Mouse (Mus musculus): ENCODE measurements around the gene Tiam1. TPM values are rescaled to one million over a fixed set of nuclear protein-coding genes. Genes with fewer than 3 reads are reported as not detected.

The Tiam1 gene
- total RNA-seq, 2 experiments from 2014 or later: 68.6 to 76.1 TPM

DNA sequence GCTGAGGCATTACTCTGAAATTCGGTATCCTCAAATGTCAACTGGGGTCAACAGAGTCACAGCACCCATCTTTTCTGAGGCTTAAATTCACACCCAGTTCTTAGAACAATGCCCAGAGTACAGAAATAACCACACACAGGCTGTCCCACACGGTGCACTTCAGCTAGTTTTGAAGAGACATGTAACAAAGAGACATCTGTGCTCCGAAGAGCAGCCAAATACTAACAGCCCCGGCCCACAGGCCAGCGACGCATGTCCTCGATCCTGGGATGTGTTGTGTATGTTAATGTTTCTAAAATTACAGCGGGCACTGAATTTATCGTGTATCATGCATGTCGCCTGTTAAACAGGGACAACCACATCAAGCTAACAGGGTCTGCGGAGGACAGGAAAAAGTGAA, 73.5 kb downstream of the Tiam1 start:
- ATAC-seq (replicated peaks; ENCODE audit: poor library complexity, severe bottlenecking): no peak

DNA sequence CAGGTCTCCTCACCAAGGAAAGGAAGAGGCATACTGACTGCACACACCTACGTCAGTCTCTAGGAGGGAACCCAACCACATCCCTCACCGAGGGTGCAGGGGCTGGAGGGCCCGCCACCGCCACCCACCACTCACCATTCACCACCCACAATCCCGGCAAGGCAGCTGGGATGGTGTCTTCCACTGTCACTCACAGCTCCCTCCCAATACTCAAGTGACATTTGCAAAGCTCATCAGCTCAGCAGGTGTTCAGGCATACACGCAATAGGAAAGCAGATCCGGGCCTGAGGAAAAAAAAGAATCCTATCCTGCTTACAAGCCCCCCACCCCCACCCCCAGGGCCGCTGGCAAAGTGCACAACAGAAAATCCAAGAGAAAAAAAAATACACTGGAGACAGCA, 74.4 kb downstream of the Tiam1 start:
- no peak for ATAC-seq (replicated peaks; ENCODE audit: poor library complexity, severe bottlenecking)

DNA sequence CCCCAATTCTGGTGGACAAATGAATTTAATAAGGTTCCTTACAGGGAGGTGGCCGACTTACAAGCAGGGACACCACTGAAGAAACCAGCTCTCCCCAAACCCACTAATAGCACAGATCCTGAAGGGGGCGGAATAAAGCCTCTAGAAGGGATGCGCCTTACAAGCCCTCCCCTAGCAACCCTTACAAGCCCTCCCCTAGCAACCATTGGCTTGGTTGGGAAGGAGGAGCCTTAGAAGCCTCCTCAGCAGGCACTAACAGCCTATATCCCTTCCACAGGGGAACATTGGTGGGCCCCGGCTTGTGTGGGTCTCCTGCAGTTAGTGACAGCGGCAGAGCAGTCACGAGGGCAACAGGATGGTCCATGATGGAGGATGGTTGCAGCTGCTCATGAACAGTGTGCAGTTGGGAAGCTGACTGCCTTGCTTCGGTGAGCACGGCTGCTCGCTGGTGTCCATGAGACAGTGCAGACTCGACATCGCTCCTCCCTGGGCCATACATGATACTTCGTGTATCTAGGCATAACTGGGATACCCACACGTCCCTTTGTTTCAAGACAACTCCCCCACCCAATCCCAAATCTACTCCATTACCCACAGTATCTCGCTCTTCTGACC, 90.6 kb downstream of the Tiam1 start:
- peak; percentile 13; the same call in 1 of the 2 replicates for ATAC-seq (replicated peaks; ENCODE audit: poor library complexity, severe bottlenecking)

DNA sequence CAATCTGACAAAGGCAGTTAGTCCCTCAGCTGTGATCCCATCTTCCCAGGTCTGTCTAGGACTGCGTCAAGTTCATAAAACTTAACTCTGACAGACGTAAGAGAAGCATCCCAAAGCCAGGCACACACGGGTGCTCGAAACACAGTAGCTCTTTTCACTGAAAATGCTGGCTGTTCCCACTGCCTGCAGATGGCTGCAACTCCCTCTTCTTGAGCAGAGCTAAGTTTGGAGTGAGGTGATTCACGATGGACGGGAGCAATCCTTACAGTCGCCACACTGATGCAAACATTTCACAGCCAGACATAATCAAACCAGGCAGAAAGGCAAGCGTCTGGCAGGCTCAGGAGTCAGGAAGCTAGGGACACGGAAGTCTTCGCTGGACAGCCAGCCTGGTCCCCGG, 91.2 kb downstream of the Tiam1 start:
- ATAC-seq (replicated peaks; ENCODE audit: poor library complexity, severe bottlenecking): no peak

DNA sequence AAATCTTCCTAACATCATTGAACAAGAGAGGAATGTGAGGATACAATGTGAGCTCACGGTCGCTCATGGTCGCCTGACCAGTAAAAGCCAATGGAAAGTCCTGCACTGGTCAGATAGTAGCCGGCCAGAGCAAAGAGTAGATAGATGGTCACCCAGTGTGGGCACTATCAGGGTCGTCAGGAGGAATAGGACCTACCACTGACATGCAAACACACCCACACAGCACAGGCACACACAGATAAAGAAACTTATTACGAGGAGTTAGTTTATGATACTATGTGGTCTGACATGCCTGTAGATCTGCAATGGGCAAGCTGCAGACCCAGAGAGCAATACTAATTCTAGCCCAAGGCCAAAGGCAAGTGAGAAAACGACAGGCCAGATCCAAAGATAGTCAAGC, 92.5 kb downstream of the Tiam1 start:
- ATAC-seq (replicated peaks; ENCODE audit: poor library complexity, severe bottlenecking): no peak

DNA sequence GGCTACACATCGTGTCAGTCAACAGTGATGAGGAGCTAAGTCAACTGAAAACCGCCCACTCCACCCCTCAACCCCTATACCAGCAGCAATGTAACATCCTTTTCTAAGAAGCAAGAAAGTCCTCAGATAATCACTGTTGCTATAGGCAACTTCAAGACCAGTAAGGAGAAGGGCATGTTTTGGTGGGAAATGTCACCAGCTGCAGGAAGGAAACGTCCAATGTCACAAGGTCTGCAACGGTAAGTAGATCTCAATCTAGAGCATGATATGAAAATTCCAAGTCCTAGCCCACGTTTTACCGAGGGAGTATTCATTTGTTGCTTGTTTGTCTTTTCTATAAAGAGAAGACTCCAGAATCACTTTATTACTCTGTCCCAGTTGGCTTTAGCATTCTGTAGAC, 95.7 kb downstream of the Tiam1 start:
- no peak for ATAC-seq (replicated peaks; ENCODE audit: poor library complexity, severe bottlenecking)

DNA sequence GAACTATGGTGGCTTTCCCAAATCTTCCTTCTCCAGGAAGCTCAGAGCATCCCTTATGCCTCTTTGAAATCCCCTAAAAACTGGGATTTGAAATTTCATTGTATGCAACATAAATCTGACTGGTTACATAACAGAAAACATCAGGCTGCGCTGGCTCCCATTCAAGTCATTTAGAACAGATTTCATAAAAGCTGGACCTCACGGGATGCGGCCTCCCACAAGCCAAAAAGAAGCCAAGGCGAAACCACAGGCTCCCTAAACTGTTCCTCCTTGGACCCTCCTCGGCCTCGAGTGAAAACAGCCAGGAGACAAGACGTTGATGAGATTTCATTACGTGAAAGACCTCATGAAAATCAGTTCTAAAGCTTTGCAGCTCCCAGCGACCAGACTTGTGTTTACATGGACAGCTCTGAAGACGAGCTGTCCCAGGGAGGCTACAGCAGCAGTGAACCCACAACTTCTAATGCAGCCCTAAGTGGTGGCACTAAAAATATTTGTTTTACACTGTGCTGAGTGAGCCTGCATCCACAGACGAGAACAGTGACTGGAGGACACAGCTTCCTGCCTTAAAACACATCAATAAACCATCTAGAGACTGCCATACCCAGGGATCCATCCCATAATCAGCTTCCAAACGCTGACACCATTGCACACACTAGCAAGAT, 96.9 kb downstream of the Tiam1 start:
- no peak for ATAC-seq (replicated peaks; ENCODE audit: poor library complexity, severe bottlenecking)

DNA sequence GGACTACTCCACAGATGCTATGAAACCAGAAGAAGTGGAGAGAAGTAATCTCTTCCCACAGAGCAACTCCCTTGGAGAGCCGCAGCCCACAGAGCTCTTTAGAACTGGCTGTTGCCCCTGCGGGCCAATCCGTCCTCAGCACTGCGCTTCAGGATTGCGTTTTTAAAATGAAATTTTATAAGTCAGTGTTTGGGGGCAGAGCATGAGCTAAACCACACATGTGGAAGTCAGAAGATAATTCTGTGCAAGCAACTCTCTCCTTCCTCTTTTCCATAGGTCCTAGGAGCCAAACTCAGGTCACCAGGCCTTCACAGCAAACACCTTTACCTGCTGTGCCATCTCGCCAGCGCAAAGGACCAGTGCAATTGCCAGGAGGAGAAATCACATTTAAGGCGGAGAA, 98.0 kb downstream of the Tiam1 start:
- ATAC-seq (replicated peaks; ENCODE audit: poor library complexity, severe bottlenecking): 0 out of 2 replicates have a peak, but pooled peaks have one; percentile 6

DNA sequence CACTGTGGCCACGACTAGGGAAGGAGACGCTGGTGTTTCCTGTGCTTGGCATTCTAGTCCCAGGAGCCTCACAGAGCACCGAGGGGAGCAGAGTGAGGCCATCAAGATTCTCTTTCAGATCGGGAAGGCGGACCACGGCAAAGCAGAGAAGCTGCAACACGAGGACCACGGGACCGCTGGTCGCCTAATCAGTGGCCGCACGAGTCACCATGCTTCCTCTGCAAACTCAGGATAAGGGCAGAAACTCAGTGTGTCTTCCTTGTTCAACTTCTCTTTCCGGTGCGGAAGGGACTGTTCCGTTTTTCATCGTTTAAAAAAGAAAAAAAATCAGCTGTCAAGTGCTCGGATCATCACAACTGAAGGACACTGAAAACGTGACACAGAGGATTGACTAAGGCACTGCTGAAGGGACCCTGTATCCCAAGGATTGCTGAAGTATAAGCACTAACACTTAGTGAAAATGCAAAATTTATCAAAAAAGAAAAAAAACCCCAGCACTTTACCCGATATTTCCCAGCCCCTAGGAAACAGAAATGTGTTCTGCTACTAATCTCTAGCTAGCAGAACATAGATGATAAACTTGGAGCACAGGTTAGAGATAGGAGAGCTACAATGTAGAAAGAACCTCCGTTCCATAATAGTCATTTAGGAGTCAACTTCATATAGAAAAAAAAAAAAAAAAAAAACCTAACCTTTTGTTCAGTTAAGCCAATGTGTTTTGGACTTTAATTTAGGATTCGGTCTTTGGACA, 99.4 kb downstream of the Tiam1 start:
- peak; percentile 76 for ATAC-seq (replicated peaks; ENCODE audit: poor library complexity, severe bottlenecking)

DNA sequence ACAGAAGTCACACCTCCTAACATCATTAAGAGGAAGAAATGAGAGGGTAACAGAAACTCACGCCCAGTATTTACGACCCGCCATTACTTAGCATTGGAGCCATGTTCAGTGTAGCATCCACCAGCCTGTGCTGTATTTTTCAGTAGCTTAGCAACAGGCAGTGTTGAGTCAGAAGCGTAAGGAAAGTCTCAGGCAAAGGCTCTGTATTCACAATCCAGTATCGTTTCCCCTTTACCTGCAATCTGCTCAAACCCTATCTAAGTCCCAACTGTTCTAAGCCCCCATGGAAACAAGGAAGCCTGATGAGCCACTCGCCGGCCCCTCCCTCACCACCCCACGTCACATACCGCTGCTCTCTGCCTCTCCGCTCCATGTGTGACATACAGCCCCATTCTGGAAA, 100.7 kb downstream of the Tiam1 start:
- ATAC-seq (replicated peaks; ENCODE audit: poor library complexity, severe bottlenecking): peak; percentile 68

DNA sequence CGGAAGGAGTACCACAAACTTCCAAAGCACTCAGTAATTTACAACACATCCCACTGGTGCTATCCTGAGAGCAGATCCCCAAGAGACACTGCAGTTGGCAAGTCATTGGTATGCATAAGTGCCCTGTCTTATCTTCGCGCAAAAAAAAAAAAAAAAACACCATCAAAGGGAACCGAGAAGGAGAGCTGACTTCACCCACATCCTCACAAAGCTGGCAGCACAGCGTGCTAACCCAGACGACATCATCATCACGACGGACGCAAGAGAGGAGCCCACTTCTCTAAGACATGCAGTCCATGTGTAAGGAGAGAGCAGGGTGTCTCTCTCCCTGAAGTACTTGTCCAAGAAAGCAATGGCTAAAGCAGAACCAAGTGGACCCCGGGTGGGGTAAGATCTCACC, 101.2 kb downstream of the Tiam1 start:
- ATAC-seq (replicated peaks; ENCODE audit: poor library complexity, severe bottlenecking): 0 out of 2 replicates have a peak, but pooled peaks have one; percentile 25

DNA sequence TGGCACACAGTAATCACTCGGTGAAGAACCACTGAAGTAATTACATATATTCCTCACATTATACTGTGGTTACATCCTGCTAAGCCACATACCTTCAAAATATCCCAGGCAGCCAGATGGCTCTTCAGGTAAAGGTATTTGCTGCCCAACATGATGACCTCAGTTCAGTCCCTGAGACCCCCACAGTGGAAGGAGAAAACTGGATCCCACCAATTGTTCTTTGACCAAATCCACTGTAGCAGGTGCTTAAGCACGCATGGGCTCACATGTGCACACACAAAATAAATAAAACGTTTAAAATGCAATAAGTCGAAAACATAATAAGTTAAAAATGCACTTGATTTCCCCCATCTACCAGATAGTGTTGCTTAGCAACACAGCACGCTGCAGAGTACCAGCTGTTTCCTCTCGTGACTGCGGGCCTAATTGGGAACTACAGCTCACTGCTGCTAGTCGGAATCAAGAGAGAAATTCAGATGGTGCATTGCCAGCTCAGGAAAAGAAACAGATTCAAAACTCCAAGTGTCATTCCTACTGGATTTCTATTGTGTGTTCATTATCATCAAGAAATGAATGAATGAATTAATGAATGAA, 102.7 kb downstream of the Tiam1 start:
- no peak for ATAC-seq (replicated peaks; ENCODE audit: poor library complexity, severe bottlenecking)

DNA sequence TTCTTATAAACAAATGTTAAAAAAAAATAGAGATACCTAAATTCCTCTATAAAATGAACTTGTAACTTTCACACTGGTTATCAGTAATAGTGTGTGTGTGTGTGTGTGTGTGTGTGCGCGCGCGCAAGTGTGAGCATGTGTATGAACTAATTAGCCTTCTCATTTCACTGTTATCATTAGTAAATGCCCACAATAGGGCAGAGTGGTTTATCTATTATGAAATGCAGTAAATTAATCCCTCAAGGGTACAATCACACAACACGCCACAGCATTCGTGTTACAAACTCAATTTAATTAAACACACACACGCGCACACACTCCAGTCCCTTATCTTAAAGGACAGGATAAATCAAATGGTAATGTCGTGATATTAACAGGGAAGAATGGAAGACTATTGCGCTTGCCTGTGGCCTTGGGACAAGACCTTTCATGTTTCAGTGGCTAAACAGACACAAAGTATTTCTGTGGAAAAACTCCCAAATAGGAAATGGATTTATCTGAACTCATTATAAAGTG, 107.9 kb downstream of the Tiam1 start:
- no peak for ATAC-seq (replicated peaks; ENCODE audit: poor library complexity, severe bottlenecking)

DNA sequence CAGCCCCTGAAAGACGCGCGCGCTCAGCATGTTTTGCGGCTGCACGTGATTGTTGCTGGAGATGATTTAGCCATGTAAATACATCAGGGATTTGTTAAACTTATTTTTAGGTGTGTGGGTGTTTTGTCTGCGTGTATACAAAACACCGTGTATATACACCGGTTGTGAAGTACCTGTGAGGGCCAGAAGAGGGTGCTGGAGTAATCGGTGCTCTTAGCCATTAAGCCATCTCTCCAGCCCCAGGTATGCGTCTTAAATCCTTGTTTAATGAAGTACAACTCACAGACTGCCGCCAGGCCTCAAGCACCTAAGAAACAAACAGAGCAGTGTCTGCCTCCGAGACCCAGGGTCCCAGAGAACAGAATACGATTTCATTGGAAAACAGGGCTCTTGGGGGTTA, 113.2 kb downstream of the Tiam1 start:
- ATAC-seq (replicated peaks; ENCODE audit: poor library complexity, severe bottlenecking): no peak

DNA sequence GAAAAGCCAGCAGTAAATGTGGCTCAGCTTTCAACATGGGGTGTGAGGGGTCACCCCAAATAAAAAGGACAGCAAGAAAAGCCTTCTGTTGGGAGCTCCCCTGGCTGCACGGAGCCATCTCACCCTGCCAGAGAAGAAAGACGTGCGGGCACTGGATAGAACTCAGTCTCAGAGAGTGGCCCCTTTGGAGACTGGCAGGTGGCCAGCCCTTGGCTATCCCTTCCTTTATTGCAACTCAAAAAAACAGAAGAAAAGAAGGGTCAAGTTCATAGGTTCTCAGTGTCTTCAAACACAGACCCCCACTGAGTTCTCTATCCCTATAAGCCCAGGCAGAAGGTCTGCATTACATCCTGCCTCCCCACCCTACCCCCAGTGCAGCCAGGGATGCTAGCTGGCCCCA, 115.7 kb downstream of the Tiam1 start:
- ATAC-seq (replicated peaks; ENCODE audit: poor library complexity, severe bottlenecking): no peak

DNA sequence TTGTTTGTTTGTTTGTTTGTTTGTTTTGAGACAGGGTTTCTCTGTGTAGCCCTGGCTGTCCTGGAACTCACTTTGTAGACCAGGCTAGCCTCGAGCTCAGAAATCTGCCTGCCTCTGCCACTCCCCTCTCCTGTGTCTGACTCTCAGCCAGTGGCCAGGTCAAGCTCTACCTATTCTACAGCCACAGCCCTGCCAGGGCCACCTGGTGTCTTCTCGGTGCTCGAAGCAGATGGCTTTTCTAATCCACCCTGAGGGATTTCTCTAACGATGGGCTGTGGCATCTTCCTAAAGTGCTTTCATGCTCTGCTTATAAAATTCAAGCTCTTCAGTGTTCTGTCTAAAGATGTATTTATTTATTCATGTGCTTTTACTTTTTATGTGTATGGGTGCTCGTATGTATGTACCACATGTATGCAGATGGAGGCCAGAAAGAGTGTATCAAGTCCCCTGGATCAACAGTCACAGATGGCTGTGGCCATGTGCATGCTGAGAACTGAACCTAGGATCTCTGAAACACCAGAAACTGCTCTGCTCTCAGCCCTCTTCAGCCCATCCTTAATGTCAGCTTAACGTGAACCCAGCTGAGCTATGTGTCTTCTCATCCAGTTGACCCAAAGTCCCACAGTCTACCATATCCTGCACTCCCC, 117.9 kb downstream of the Tiam1 start:
- ATAC-seq (replicated peaks; ENCODE audit: poor library complexity, severe bottlenecking): no peak

DNA sequence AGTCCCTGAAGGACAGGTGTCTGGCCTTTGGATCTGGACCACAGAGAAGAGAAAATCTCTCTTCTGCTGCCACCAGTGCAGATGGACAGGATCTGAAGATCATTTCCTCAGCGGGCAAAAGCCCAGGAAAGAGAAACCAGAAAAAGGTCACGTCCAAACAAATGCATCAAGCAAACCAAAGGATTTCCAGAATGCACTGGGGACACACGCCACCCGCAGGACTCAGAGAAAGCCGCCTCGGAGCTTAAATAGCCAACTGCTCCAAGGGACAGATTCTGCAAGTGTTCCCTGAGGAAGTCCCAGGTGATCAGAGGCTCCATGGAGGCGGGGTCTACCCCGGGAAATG, 119.9 kb downstream of the Tiam1 start:
- ATAC-seq (replicated peaks; ENCODE audit: poor library complexity, severe bottlenecking): no peak

DNA sequence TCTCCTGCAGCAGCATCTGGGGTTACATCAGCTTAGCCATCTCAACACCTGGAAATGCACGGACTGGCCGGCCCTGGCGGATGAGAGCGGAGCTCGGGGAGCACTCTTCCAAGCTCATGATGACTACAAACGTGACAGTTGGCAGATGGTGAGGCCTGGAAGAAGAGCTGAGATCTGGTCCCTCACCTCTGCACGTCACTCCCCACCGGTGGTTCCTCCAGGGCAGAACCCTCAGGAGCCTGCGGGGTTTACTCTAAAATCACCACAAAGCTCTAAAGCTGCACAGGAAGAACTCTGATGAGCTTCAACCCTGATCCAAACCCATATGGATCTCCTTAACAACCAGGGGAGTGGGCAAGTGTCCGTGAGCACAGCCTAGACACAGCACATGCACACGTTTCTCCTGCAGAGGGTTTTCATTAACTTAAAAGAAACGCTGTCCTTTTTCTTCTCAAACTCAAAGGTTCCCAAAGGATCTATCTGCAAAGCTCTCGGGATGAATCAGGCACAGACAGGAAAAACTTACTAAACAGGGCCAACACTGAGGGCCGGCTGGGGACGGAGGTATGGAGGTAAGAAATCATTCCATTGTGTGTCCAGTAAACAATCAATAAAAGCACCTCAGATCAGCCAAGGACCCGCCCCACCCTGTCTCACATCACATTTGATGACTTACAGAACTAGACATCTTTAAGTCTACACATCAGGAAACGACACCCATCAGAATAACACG, 120.5 kb downstream of the Tiam1 start:
- ATAC-seq (replicated peaks; ENCODE audit: poor library complexity, severe bottlenecking): no peak

DNA sequence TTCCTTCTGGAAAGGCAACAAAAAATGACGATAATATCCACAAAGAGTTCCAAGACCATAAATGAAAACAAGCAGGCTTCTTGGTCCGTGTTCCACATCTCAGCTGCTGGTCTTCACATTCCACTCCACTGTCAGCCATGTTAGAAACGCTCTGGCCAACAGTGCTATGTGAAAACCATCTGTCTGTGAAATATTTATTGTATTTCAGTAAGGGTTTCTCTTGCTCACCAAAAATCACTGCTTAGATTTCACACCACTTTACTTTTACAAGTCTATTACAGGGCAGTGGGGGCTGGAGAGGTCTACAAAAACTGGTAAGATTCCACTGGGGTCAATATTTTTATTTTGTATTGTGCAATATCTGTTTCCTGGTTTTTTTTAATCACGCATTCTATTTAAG, 127.5 kb downstream of the Tiam1 start:
- no peak for ATAC-seq (replicated peaks; ENCODE audit: poor library complexity, severe bottlenecking)

DNA sequence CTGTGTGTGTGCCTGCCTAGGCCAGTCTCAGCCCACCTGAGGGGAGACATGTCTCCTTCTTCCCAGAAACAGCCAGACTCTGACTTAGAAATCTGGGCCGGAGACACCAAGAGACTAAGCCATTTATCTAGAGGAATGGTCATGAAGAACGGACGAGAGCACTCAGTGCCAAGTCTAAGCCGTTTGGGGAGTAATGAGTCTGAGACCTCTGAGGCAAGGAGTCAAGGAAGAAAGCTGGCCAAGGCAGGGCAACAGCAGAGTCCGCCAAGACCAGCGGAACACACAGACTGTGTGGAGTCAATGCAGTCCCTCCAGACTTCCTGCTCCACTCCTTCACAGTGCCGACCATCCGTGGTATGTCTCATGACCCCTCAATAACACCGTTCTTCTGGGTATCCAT, 129.0 kb downstream of the Tiam1 start:
- ATAC-seq (replicated peaks; ENCODE audit: poor library complexity, severe bottlenecking): no peak

All from granulocyte monocyte progenitor cell, adult 5-6 weeks (primary cell).